8 mouse cellular contexts compared by ENCODE assay signal in genomic region chr2:117438586-117439371, GRCm38 (mm10).
DNase-seq lines count a peak whose midpoint lies in the region; ATAC-seq and TF ChIP-seq lines count a peak whose summit lies in the region.

No protein-coding gene starts in this region.

- no peaks in the 10 kb centered on the region for H3K27me3 ChIP-seq in hindbrain, embryonic 10.5 days (ENCODE audit: insufficient read depth, poor library complexity, severe bottlenecking)
- no peaks in the 10 kb centered on the region for H3K27me3 ChIP-seq in lung, embryonic 16.5 days (ENCODE audit: control insufficient read depth, insufficient read depth, low read depth, low read length)

- no peaks in the 10 kb centered on the region for H3K9me3 ChIP-seq in hindbrain, embryonic 10.5 days
- H3K9me3 ChIP-seq in lung, embryonic 16.5 days (ENCODE audit: control insufficient read depth, low read length): no peaks in the 10 kb centered on the region

- no peaks in the 10 kb centered on the region for H3K4me1 ChIP-seq in bone marrow, adult 2 months (ENCODE audit: control insufficient read depth, insufficient read depth, low read length)
- H3K4me1 ChIP-seq in embryonic fibroblast, embryonic 13.5 days (ENCODE audit: control insufficient read depth, insufficient read depth, low read length): no peaks in the 10 kb centered on the region
- H3K4me1 ChIP-seq in hindbrain, embryonic 10.5 days (replicated peaks): no peaks in the 10 kb centered on the region
- H3K4me1 ChIP-seq in lung, embryonic 16.5 days (replicated peaks; ENCODE audit: control insufficient read depth, insufficient read depth, low read length): no peaks in the 10 kb centered on the region

- WGBS in bone marrow, adult 2 months: 53% methylated on average over 8 of the region's 8 CpGs
- WGBS in hindbrain, embryonic 10.5 days: 63% methylated on average over 8 of the region's 8 CpGs
- 61% methylated on average over 8 of the region's 8 CpGs for WGBS in lung, embryonic 16.5 days

- no peak for TF ChIP-seq POLR2A in bone marrow, adult 2 months (IDR thresholded peaks at IDR 0.05; ENCODE audit: borderline replicate concordance, control insufficient read depth, low read depth, low read length)
- TF ChIP-seq POLR2A in embryonic fibroblast, embryonic 13.5 days (IDR thresholded peaks at IDR 0.05; ENCODE audit: low read depth, low read length): no peak

- TF ChIP-seq CTCF in bone marrow, adult 2 months (IDR thresholded peaks at IDR 0.05; ENCODE audit: control insufficient read depth, insufficient read depth, low read length): peak; percentile 85
- peak; percentile 85; the same call in 1 of the 2 replicates for TF ChIP-seq CTCF in embryonic fibroblast, embryonic 13.5 days (IDR thresholded peaks at IDR 0.05; ENCODE audit: borderline replicate concordance, insufficient read depth, low read length)
- TF ChIP-seq CTCF in layer of hippocampus, adult 2 months (conservative IDR thresholded peaks at IDR 0.05): peak; percentile 93

- no peak overlapping the region for H3K4me2 ChIP-seq in lung, embryonic 16.5 days (ENCODE audit: low read depth, low read length)

- no peaks in the 10 kb centered on the region for H3K36me3 ChIP-seq in hindbrain, embryonic 10.5 days
- no peaks in the 10 kb centered on the region for H3K36me3 ChIP-seq in lung, embryonic 16.5 days (ENCODE audit: control insufficient read depth, insufficient read depth, low read length)

- H3K27ac ChIP-seq in bone marrow, adult 2 months (ENCODE audit: control insufficient read depth, insufficient read depth, low read depth, low read length, poor library complexity): no peak overlapping the region
- H3K27ac ChIP-seq in embryonic fibroblast, embryonic 13.5 days (ENCODE audit: insufficient read depth, low read length): no peak overlapping the region
- H3K27ac ChIP-seq in hindbrain, embryonic 10.5 days: no peak overlapping the region
- H3K27ac ChIP-seq in layer of hippocampus, adult 2 months: 0 out of 2 replicates have a peak overlapping the region, but pooled peaks have one; percentile 32
- H3K27ac ChIP-seq in lung, embryonic 16.5 days (ENCODE audit: low read length): no peak overlapping the region

- DNase-seq in ES-CJ7 (ENCODE audit: low read depth, low spot score): peak; percentile 68
- DNase-seq in hindbrain, embryonic 10.5 days (ENCODE audit: low spot score): peak; percentile 70
- peak; percentile 85 to 86 for DNase-seq in layer of hippocampus, adult 2 months (ENCODE audit: low spot score in 2 of 2)
- peak; percentile 25 for DNase-seq in retina, adult 2 months (ENCODE audit: low read depth, low spot score)
- peak; percentile 88 for DNase-seq in thymus, postnatal 14 days

- H3K9ac ChIP-seq in lung, embryonic 16.5 days (ENCODE audit: low read length): no peak overlapping the region

- peak; percentile 71 for ATAC-seq in lung, embryonic 16.5 days (ENCODE audit: low read depth)

- H3K4me3 ChIP-seq in bone marrow, adult 2 months (replicated peaks; ENCODE audit: control insufficient read depth, low read depth, low read length): no peak overlapping the region
- no peak overlapping the region for H3K4me3 ChIP-seq in embryonic fibroblast, embryonic 13.5 days (ENCODE audit: insufficient read depth, low read length)
- no peak overlapping the region for H3K4me3 ChIP-seq in hindbrain, embryonic 10.5 days
- no peak overlapping the region for H3K4me3 ChIP-seq in layer of hippocampus, adult 2 months
- no peak overlapping the region for H3K4me3 ChIP-seq in lung, embryonic 16.5 days (ENCODE audit: low read length)

Comparison
In these comparisons a context has a peak if more than half of its experiments do, and no peak if none do; other contexts are left out.
1. DNase-seq: peak in every context shown above with its lines; median percentile 88 in thymus, postnatal 14 days; 86 in layer of hippocampus, adult 2 months; 70 in hindbrain, embryonic 10.5 days; 68 in ES-CJ7; 25 in retina, adult 2 months.